8 mouse cellular contexts compared by ENCODE assay signal in genomic region chr19:37337752-37338151, GRCm38 (mm10). TPM values are rescaled to one million over a fixed set of nuclear protein-coding genes. Genes with fewer than 3 reads are reported as not detected.
DNase-seq lines count a peak whose midpoint lies in the region; ATAC-seq and TF ChIP-seq lines count a peak whose summit lies in the region.

Gene Ide, minus strand, starts transcription at chr19:37337852.

- no peaks in the 10 kb centered on the region for H3K36me3 ChIP-seq in kidney, postnatal 0 days (ENCODE audit: insufficient read depth, low read length)
- no peaks in the 10 kb centered on the region for H3K36me3 ChIP-seq in intestine, embryonic 16.5 days (ENCODE audit: control insufficient read depth, insufficient read depth, low read length)
- no peaks in the 10 kb centered on the region for H3K36me3 ChIP-seq in midbrain, embryonic 10.5 days

- H3K9me3 ChIP-seq in kidney, postnatal 0 days (replicated peaks; ENCODE audit: low read length), result no peaks in the 10 kb centered on the region
- H3K9me3 ChIP-seq in intestine, embryonic 16.5 days (ENCODE audit: control insufficient read depth, low read length), result no peaks in the 10 kb centered on the region
- no peaks in the 10 kb centered on the region for H3K9me3 ChIP-seq in midbrain, embryonic 10.5 days (replicated peaks)

- H3K9ac ChIP-seq in kidney, postnatal 0 days (ENCODE audit: low read depth, low read length), result no peak within 1 kb of the TSS
- H3K9ac ChIP-seq in intestine, embryonic 16.5 days (ENCODE audit: low read depth, low read length), result no peak within 1 kb of the TSS

- no peak for DNase-seq in kidney, postnatal 0 days (ENCODE audit: low spot score)
- DNase-seq in kidney, adult 8-10 months, result no peak
- no peak for DNase-seq in gastrocnemius, postnatal 36 days
- no peak for DNase-seq in midbrain, embryonic 10.5 days (ENCODE audit: low spot score)
- DNase-seq in embryo, embryonic 11 days, result no peak
- no peak for DNase-seq in frontal cortex, postnatal 14 days (ENCODE audit: low spot score in 2 of 2)

- TF ChIP-seq CTCF in kidney, postnatal 0 days (IDR thresholded peaks at IDR 0.05; ENCODE audit: low read depth), result no peak
- no peak for TF ChIP-seq CTCF in bone marrow, adult 2 months (IDR thresholded peaks at IDR 0.05; ENCODE audit: control insufficient read depth, insufficient read depth, low read length)

- H3K4me1 ChIP-seq in kidney, postnatal 0 days (replicated peaks; ENCODE audit: insufficient read depth, low read length), result 0 out of 2 replicates have a peak, but pooled peaks cover 4% of the 10 kb centered on the region
- H3K4me1 ChIP-seq in bone marrow, adult 2 months (ENCODE audit: control insufficient read depth, insufficient read depth, low read length), result no peaks in the 10 kb centered on the region; the same call in 1 of the 2 replicates
- H3K4me1 ChIP-seq in intestine, embryonic 16.5 days (ENCODE audit: control insufficient read depth, insufficient read depth, low read length), result peaks cover 3% of the 10 kb centered on the region; the same call in 1 of the 2 replicates
- H3K4me1 ChIP-seq in midbrain, embryonic 10.5 days, result no peaks in the 10 kb centered on the region

- intact Hi-C loops in gastrocnemius, postnatal 36 days (cut with DNase I), result no loop called here

- H3K27me3 ChIP-seq in kidney, postnatal 0 days (ENCODE audit: insufficient read depth, low read length), result no peaks in the 10 kb centered on the region
- no peaks in the 10 kb centered on the region for H3K27me3 ChIP-seq in intestine, embryonic 16.5 days (replicated peaks; ENCODE audit: control insufficient read depth, insufficient read depth, low read length)
- H3K27me3 ChIP-seq in midbrain, embryonic 10.5 days (ENCODE audit: low read depth, poor library complexity, severe bottlenecking), result no peaks in the 10 kb centered on the region

- no peak for TF ChIP-seq POLR2A in bone marrow, adult 2 months (IDR thresholded peaks at IDR 0.05; ENCODE audit: borderline replicate concordance, control insufficient read depth, low read depth, low read length)

- no peak within 1 kb of the TSS for H3K27ac ChIP-seq in kidney, postnatal 0 days
- no peak within 1 kb of the TSS for H3K27ac ChIP-seq in bone marrow, adult 2 months (ENCODE audit: control insufficient read depth, insufficient read depth, low read depth, low read length, poor library complexity)
- no peak within 1 kb of the TSS for H3K27ac ChIP-seq in intestine, embryonic 16.5 days (ENCODE audit: low read length)
- H3K27ac ChIP-seq in midbrain, embryonic 10.5 days (replicated peaks), result no peak within 1 kb of the TSS

- 70% methylated on average over 4 of the region's 4 CpGs for WGBS in kidney, postnatal 0 days
- 68% methylated on average over 4 of the region's 4 CpGs for WGBS in bone marrow, adult 2 months
- WGBS in intestine, embryonic 16.5 days, result 65% methylated on average over 4 of the region's 4 CpGs
- WGBS in midbrain, embryonic 10.5 days, result 77% methylated on average over 4 of the region's 4 CpGs

- H3K4me2 ChIP-seq in kidney, postnatal 0 days (ENCODE audit: low read length), result no peak within 1 kb of the TSS
- no peak within 1 kb of the TSS for H3K4me2 ChIP-seq in intestine, embryonic 16.5 days (ENCODE audit: low read depth, low read length)

- no peak within 1 kb of the TSS for H3K4me3 ChIP-seq in kidney, postnatal 0 days (replicated peaks; ENCODE audit: low read depth, low read length)
- no peak within 1 kb of the TSS for H3K4me3 ChIP-seq in bone marrow, adult 2 months (replicated peaks; ENCODE audit: control insufficient read depth, low read depth, low read length)
- no peak within 1 kb of the TSS for H3K4me3 ChIP-seq in intestine, embryonic 16.5 days (ENCODE audit: low read length)
- H3K4me3 ChIP-seq in midbrain, embryonic 10.5 days, result no peak within 1 kb of the TSS

- no peak for ATAC-seq in kidney, postnatal 0 days (replicated peaks; ENCODE audit: low FRiP score, low read depth)
- ATAC-seq in intestine, embryonic 16.5 days, result no peak

RNA-seq across cellular contexts. Expression of gene Ide, which starts in this region (rescaled TPM):
- polyA plus RNA-seq in kidney, postnatal 0 days (2015; fragmentation: Nextera tagmentation; extraction: Ambion mirVana), result 37.3 and 42.3 TPM in 2 replicates
- 5.6 and 11.1 TPM in 2 replicates for polyA plus RNA-seq in bone marrow, adult 2 months (2011; ENCODE audit: insufficient read depth, insufficient read length, low replicate concordance, missing spikeins)
- total RNA-seq in gastrocnemius, postnatal 36 days (2021), result 10 to 100 TPM; 88.1 to 99.2 TPM
- polyA plus RNA-seq in intestine, embryonic 16.5 days (2015; fragmentation: Nextera tagmentation; extraction: Ambion mirVana), result 49.1 and 50.8 TPM in 2 replicates
- polyA plus RNA-seq in midbrain, embryonic 10.5 days (2016; fragmentation: Nextera tagmentation; extraction: Ambion mirVana), result 60.9 and 64.6 TPM in 2 replicates
